Mouse (Mus musculus) liver, adult (tissue): ENCODE measurements at regions not wholly inside any gene's neighbourhood (a gene's known extent, or its start where the extent isn't known, plus 50 kb on each side); places are given as distances from the start of the nearest gene placed in this dataset.

ENCODE experiments used
- GATA4 ChIP-seq: IDR thresholded peaks from 2 replicates; pipeline ENCODE4 v1.6.1; 2014; ENCODE audit warnings: mild to moderate bottlenecking, low read length; ENCODE audit not compliant: insufficient replicate concordance

DNA sequence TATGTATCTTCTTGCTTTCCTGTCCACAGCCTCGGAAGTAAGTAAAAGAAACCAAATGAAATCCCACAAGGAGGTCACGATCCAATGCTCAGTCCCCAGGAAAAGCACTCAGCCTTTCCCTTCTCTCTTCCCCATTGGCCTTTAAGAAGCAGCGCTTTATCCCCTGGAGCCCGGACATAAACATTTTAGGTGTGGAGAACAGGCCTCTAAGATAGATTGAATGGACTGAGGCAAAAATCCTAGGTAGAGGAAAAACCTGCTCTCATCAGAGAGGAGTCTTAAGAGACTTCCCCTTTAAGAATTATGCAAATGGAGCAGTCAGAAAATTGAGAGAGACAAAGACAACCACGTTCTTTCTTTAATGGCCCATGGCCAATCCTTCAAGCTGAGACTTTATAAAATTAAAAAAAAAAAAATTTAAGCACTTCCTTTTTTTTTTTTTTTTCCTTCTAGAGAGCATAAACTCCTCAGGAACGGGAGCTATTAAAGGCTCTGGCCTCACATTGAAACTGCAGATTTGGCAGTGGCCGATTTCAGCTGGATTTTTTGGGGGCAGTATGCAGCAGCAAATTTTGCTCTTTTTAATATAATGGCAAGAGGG, 1020.5 kb downstream of the 9330182O14Rik start:
- no peak for TF ChIP-seq GATA4

DNA sequence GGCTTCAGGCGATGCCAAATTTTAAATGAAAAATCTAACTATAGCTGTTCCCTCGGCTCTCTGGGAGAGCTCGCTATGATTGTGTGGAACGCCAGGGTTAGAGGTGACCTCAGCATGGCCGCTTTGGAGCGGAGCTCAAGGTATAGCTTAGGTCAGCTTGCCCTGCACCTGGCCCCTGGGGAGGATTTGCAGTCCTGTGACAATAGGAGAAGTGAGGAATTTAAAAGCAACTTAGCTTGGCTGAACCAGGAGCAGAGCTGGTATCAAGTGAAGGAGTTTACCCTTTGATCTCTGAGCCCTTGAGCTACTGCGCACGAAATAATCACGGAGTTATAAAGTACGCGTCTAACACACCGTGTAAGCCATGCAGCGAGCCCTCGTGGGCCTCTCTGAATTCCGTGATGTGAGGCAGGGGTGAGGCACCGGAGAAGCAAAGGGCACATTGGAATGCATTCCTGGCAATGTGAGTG, 1021.0 kb downstream of the 9330182O14Rik start:
- no peak for TF ChIP-seq GATA4

DNA sequence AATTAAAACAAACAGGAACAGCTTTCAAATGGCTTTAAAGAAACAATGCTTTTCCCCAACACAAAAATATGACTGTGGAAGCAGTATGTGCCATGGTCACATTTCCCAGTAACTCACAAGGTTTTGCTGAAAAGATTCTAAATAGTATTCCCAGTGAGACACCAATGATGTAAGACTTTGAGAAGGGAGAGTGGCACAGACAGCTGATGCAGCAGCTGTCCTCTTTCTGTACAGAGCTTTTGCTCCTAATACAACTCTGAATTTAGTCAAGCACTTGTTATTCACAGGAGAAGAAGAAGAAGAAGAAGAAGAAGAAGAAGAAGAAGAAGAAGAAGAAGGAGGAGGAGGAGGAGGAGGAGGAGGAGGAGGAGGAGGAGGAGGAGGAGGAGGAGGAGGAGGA, 1023.6 kb downstream of the 9330182O14Rik start:
- TF ChIP-seq GATA4 = no peak

DNA sequence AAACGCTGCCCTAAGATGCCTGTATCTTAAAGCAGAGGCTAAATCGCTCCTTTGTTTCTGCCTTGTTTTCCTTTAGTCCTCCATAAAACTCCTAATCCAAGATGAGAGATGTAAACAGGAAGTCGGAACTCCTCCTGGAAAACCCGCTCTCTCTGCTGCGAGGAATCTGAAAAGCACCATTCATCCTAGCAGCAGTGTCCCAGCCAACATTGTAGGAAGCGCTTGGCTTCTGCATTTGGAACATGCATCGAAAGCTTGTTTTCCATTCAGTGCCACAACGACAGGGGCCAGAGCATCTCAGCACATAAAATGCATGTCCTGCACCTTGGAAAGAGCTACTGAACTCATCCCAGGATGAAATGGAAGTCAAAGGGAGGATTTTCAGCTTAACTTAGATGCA, 1028.1 kb downstream of the 9330182O14Rik start:
- no peak for TF ChIP-seq GATA4

DNA sequence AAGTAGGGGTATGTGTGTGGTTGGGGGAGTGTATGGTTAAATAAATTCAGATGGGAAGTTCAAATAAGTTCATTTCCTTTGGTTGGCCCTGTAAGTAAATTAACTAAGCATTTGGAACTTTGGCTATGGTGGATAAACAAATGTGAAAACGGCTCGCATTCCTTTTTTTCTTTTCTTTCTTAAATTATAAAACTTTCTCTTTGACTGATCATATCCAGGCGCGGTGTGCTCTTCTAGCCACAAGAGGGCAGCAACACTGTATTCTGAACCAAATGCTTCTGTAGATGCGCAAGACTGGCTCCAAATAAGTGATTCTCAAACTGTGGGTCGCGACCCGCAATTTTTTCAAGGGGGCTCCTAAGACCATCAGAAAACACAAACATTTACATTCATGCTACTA, 1028.6 kb downstream of the 9330182O14Rik start:
- TF ChIP-seq GATA4 = no peak

DNA sequence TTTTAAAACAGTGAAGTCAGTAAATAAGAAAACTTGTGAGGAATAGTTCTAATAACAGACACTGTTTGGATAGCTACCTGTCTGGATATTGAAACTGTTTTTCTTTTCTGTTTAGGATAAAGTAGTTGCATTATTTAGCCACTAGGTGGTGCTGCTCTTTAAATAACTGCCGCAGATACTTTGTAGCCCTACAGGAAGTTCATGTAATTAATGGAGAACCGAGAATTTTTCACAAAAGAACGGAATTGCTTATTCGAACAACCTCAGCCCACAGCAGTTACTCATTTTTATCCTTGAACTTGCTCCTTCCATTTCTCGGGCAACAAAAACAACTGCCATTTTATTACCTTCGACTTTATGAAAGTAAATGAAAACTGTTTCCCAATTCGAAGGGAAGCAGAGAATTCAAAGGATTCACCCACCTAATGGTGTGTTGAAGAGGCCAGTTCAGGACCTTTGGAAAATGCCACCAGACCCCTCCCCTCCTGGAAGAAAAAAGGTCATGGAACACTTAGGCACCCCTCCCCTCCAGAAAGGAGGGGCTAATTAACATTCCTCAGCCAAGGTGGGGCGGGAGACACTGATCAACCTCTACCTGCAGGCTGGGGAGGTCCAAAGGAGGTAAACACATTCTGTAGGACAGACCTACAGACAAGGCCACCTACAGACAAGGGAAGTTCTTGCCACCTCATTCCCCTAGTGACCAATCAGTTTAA, 1029.6 kb downstream of the 9330182O14Rik start:
- TF ChIP-seq GATA4 = no peak

DNA sequence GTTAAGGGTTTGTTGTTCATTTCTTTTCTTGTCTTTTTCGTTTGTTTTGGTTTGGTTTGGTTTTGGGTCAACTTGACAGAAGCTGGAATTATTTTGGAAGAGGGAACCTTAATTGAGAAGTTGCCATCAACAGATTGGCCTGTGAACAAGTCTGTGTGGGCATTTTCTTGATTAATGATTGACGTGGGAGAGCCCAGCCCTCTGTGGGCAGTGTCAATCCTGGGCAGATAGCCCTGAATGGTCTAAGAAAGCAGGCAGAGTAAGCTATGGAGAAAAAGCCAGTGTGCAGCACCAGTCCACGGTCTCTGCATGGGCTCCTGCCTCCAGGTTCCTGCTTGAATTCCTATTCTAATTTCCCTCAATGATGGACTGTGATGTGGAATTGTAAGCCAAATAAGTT, 1031.4 kb downstream of the 9330182O14Rik start:
- TF ChIP-seq GATA4 = no peak

DNA sequence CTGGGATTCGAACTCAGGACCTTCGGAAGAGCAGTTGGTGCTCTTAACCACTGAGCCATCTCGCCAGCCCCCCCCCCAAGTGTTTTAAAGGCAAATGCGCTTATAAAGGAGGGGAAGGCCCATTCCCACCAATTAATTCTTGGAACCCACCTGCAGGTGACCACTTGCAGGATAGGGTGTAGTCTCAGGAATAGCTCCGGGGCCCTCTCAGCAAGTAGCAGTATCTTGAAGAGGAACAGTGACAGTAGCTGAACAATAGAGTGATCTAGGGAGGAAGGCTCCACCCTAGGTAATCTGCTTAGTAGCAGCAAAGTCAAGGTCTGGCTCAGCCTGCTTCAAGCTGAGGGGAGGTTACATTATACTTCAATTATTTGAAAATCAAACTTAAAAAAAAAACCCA, 1056.6 kb downstream of the 9330182O14Rik start:
- TF ChIP-seq GATA4 = no peak

DNA sequence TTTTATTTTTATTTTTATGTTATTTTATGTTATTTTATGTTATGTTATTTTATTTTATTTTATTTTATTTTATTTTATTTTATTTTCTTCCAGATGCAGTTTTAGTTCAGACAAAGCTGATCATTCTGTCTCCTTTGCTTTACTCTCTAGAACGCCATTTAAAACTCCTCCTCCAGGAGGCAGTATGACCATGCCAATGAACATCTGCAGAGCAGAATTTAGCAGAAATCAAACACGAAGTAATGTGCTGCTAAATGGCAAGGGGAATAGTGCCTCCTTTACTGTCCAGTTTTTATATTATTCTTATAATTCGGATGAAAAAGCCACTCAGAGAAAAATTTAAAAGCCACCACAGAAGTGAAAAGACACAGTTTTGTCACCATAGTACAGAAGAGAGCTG, 1059.1 kb downstream of the 9330182O14Rik start:
- no peak for TF ChIP-seq GATA4

DNA sequence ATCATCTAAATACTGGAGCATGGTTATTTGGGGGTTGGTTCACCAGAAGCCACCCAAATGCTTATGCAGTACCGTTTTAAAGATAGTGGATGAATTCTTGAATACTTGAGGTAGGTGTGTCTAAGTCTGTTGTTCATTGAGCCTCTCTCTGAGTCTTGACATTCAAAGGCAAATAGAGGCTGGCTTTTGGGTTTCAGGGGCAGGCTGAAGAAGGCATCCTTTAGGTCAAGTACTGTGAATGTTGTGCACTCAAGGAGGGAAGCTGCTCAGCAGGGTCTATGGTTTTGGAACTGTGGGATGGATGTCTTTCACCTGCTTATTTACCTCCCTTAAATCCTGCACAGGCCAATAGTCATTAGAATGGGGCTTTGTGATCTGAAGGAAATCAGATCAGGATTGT, 1089.6 kb downstream of the 9330182O14Rik start:
- TF ChIP-seq GATA4 = no peak

DNA sequence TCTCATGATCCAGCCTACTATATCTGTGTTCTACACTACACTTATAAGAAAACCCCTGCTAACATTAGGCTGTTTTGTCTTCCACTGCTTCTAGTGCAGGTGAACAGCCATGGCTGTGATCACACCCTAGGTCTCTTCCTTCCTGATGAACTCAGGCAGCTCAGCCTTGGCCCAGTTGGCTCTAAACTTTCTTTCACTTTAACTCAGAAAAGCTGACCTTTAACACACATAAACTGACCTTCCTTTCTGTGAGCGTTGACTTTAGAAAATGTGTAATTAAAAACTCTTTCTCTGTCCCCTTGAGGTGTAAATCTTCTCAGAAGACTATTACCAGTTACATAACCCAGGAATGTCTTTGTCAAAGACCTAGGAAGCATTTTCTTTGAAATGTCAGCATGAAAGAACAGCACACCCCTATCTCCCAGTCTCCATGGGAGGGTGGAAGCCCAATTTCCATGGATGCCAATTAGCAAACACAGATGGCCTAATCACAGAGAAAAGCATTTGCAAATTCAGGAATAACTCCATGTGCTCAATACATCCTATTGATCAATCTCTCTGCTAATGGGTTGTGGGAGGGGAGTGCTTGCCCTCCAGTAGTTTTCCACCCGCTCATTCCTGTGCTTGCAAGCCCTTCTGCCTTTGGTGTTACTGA, 1098.4 kb downstream of the 9330182O14Rik start:
- 0 out of 2 replicates have a peak, but pooled peaks have one; percentile 21 for TF ChIP-seq GATA4
